Mouse (Mus musculus) heart, postnatal 0 days (tissue): Measurements from ENCODE around the gene Bcl3.

Experiments
- CTCF ChIP-seq: IDR thresholded peaks from 2 replicates; pipeline ENCODE4 v1.5.1; 2016; ENCODE audit warnings: antibody characterized with exemption, control low read depth, low read depth
- EP300 ChIP-seq: IDR thresholded peaks from 2 replicates; pipeline ENCODE4 v1.6.1; 2016; ENCODE audit warnings: antibody characterized with exemption, low read depth

- TF ChIP-seq EP300 (no peak), CTCF (peak; percentile 84)
Measured at GRCm38 (mm10) chr7:19843561-19843960, 21.0 kb upstream of the Bcl3 start.
